Mouse (Mus musculus) spleen, adult 2 months (tissue): ENCODE results near the gene Ncaph2. TPM values are rescaled to one million over a fixed set of nuclear protein-coding genes. Genes with fewer than 3 reads are reported as not detected.
A peak's percentile ranks its signal among the peaks of the same experiment; 100 is the strongest.

Experiments
- DNase-seq, 2 experiments: peaks; one replicate each; pipeline versions ENCODE4 v3.0.0 to v3.0.0-alpha.2; 2012 to 2021; ENCODE audit warnings: low spot score in 2 of 2, low read depth in 1 of 2
- H3K27ac ChIP-seq: fragments of 200-500 bp; 2 replicates; pipeline ENCODE4 v1.5.1; 2012; ENCODE audit warnings: low read length, inconsistent platforms; ENCODE audit not compliant: insufficient read depth
- H3K27me3 ChIP-seq: fragments of 200-500 bp; 2 replicates; pipeline ENCODE4 v1.6.1; 2012; ENCODE audit warnings: mild to moderate bottlenecking, moderate library complexity, low read length, inconsistent platforms; ENCODE audit not compliant: control insufficient read depth, insufficient read depth
- H3K36me3 ChIP-seq: fragments of 200-500 bp; 2 replicates; pipeline ENCODE4 v1.6.1; 2012; ENCODE audit warnings: mild to moderate bottlenecking, low read length, inconsistent platforms; ENCODE audit not compliant: control insufficient read depth, insufficient read depth
- H3K4me1 ChIP-seq: fragments of 200-500 bp; 2 replicates; pipeline ENCODE4 v1.6.1; 2011; ENCODE audit warnings: inconsistent platforms; ENCODE audit not compliant: control insufficient read depth, insufficient read depth, insufficient read length
- H3K4me3 ChIP-seq: fragments of 200-500 bp; 2 replicates; pipeline ENCODE4 v1.5.1; 2011; ENCODE audit warnings: mild to moderate bottlenecking, inconsistent platforms; ENCODE audit not compliant: insufficient read depth, insufficient read length; ENCODE audit errors: extremely low read depth
- CTCF ChIP-seq: fragments of 200-500 bp; IDR thresholded peaks from 2 replicates; pipeline ENCODE4 v1.5.1; 2011; ENCODE audit warnings: mild to moderate bottlenecking, inconsistent platforms; ENCODE audit not compliant: insufficient read depth, insufficient read length, insufficient replicate concordance; ENCODE audit errors: extremely low read depth
- POLR2A ChIP-seq: fragments of 200-500 bp; IDR thresholded peaks from 2 replicates; pipeline ENCODE4 v1.6.1; 2011; ENCODE audit warnings: low read depth, low read length, inconsistent platforms
- WGBS: fragments of 180-500 bp; shearing (Covaris S2); methylation state at CpG from one replicate; pipeline ENCODE4 v1.1.7; 2018; 5-methylcytosine and 5-hydroxymethylcytosine counted together
- polyA plus RNA-seq: library from polyadenylated mRNA; depleted of rRNA; stranded (reverse); fragments of >200 nt; gene quantifications from 2 replicates; pipeline ENCODE4 v1.2.3, GENCODE M21; 2012

Ncaph2 gene
- polyA plus RNA-seq, 1 experiment = 113 TPM

- Histone ChIP-seq H3K27me3 (no peaks in the 10 kb centered on the region), H3K4me1 (peaks cover 38% of the 10 kb centered on the region; the same call in 1 of the 2 replicates), H3K36me3 (no peaks in the 10 kb centered on the region), H3K4me3 (peak overlapping the region; percentile 97), H3K27ac (no peak overlapping the region)
- no peak for DNase-seq
- TF ChIP-seq CTCF (no peak), POLR2A (no peak)
- 35% methylated on average over 3 of the region's 3 CpGs for WGBS
Measured at GRCm38 (mm10) chr15:89314107-89314506, 41.4 kb upstream of the Ncaph2 start.

GRCm38 (mm10) chr15:89314511-89315189 is 40.9 kb upstream of the Ncaph2 start:
- Histone ChIP-seq H3K36me3 (no peaks in the 10 kb centered on the region), H3K27ac (peak overlapping the region; percentile 26; the same call in 1 of the 2 replicates), H3K4me3 (peak overlapping the region; percentile 97), H3K27me3 (no peaks in the 10 kb centered on the region), H3K4me1 (peaks cover 34% of the 10 kb centered on the region; the same call in 1 of the 2 replicates)
- DNase-seq = peak in 1 of 2 experiments; percentile 21
- TF ChIP-seq CTCF (no peak), POLR2A (no peak)
- WGBS = under 1% methylated on average over 57 of the region's 58 CpGs

GRCm38 (mm10) chr15:89315190-89315731 is 40.3 kb upstream of the Ncaph2 start, which contains the start of gene Sbf1:
Sbf1 (minus strand) TSS chr15:89315311.
- peak; percentile 91 to 98 for DNase-seq
- Histone ChIP-seq H3K36me3 (no peaks in the 10 kb centered on the region), H3K27ac (peak within 1 kb of the TSS; percentile 27; the same call in 1 of the 2 replicates), H3K4me1 (peaks cover 28% of the 10 kb centered on the region; the same call in 1 of the 2 replicates), H3K27me3 (no peaks in the 10 kb centered on the region), H3K4me3 (peak within 1 kb of the TSS; percentile 97)
- TF ChIP-seq CTCF (no peak), POLR2A (peak; percentile 54; the same call in 1 of the 2 replicates)
- under 1% methylated on average over 37 of the region's 37 CpGs for WGBS

- Histone ChIP-seq H3K4me1 (peaks cover 21% of the 10 kb centered on the region; the same call in 1 of the 2 replicates), H3K27me3 (no peaks in the 10 kb centered on the region), H3K4me3 (no peak overlapping the region), H3K36me3 (no peaks in the 10 kb centered on the region), H3K27ac (no peak overlapping the region)
- WGBS = 91% methylated on average over 11 of the region's 11 CpGs
- no peak for DNase-seq
- TF ChIP-seq CTCF (peak; percentile 18; the same call in 1 of the 2 replicates), POLR2A (no peak)
Measured at GRCm38 (mm10) chr15:89316146-89316545, 39.4 kb upstream of the Ncaph2 start.

- no peak for TF ChIP-seq POLR2A
- TF ChIP-seq CTCF = no peak
- WGBS = 67% methylated on average over 8 of the region's 8 CpGs
- Histone ChIP-seq H3K4me1 (no peaks in the 10 kb centered on the region), H3K4me3 (no peak overlapping the region), H3K36me3 (no peaks in the 10 kb centered on the region), H3K27ac (no peak overlapping the region), H3K27me3 (peaks cover 1% of the 10 kb centered on the region; the same call in 1 of the 2 replicates)
- DNase-seq = no peak
Measured at GRCm38 (mm10) chr15:89321264-89321663, 34.3 kb upstream of the Ncaph2 start.

- Histone ChIP-seq H3K27ac (no peak within 1 kb of the TSS), H3K4me1 (no peaks in the 10 kb centered on the region), H3K4me3 (no peak within 1 kb of the TSS), H3K27me3 (peaks cover 1% of the 10 kb centered on the region; the same call in 1 of the 2 replicates), H3K36me3 (no peaks in the 10 kb centered on the region)
- TF ChIP-seq CTCF (no peak), POLR2A (no peak)
- 58% methylated on average over 26 of the region's 26 CpGs for WGBS
- no peak for DNase-seq
Measured at GRCm38 (mm10) chr15:89322670-89323522, 32.6 kb upstream of the Ncaph2 start, which contains the start of gene Adm2. Adm2 (plus strand) TSS chr15:89322720.
